19 mouse cellular contexts compared by ENCODE assay signal in the genomic region with DNA sequence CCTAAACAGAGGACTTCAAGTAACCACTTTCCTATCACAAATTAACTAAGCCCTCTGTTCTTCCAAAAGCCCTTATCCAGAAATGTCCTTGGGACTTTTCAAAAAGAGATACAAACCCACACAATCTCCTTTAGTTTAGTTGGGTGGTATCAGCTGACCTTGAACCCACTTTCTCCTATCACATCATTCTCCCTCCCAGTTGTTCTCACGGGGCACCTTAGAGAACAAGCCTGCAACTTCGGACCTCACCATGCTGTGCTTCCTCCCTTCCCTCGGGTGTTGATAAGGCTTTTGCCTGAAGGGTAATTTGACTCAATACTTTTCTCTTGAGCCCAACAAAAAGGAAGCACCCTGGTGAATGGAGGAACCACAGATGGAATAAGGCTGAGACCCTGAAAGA. TPM values are rescaled to one million over a fixed set of nuclear protein-coding genes. Genes with fewer than 3 reads are reported as not detected.
"Had no signal": no experiment of that assay in that cellular context is flagged by ENCODE, and none has a peak within 500 bp of the region (broad histone marks: within the 10 kb centered on the region; RNA-seq: fewer than 3 reads in every experiment).

No protein-coding gene starts in this region.

- H3K27ac ChIP-seq: neural tube, embryonic 12.5 days; neural tube, embryonic 13.5 days; neural tube, embryonic 15.5 days; stomach, embryonic 15.5 days; stomach, postnatal 0 days had no signal

- H3K9me3 ChIP-seq: neural tube, embryonic 12.5 days; neural tube, embryonic 13.5 days; neural tube, embryonic 15.5 days; stomach, embryonic 15.5 days had no signal

- H3K4me1 ChIP-seq: stomach, embryonic 15.5 days had no signal

- H3K36me3 ChIP-seq: neural tube, embryonic 12.5 days; neural tube, embryonic 13.5 days; neural tube, embryonic 15.5 days; stomach, embryonic 15.5 days had no signal

- H3K4me2 ChIP-seq: neural tube, embryonic 12.5 days; neural tube, embryonic 13.5 days; neural tube, embryonic 15.5 days; stomach, embryonic 15.5 days had no signal

- DNase-seq: retina, postnatal 1 day; right cerebral cortex, postnatal 14 days; right cerebral cortex, postnatal 25 days; right cerebral cortex, postnatal 4 days; spleen, adult 18-20 months; thymus, adult 18-20 months; thymus, adult 2 months; thymus, postnatal 14 days; thymus, postnatal 25 days; thymus, postnatal 36 days; thymus, postnatal 4 days had no signal

- H3K9ac ChIP-seq: neural tube, embryonic 12.5 days; neural tube, embryonic 13.5 days; neural tube, embryonic 15.5 days; stomach, embryonic 15.5 days had no signal

- H3K4me3 ChIP-seq: neural tube, embryonic 12.5 days; neural tube, embryonic 13.5 days; neural tube, embryonic 15.5 days; stomach, embryonic 15.5 days had no signal

- H3K27me3 ChIP-seq: neural tube, embryonic 12.5 days; neural tube, embryonic 13.5 days; stomach, embryonic 15.5 days had no signal

RNA-seq across cellular contexts. Expression of a gene that starts 33.2 kb away (rescaled TPM):
- polyA plus RNA-seq: neural tube, embryonic 11.5 days; neural tube, embryonic 12.5 days; neural tube, embryonic 13.5 days; neural tube, embryonic 14.5 days; neural tube, embryonic 15.5 days; spleen, adult 2 months had no signal
